Mouse (Mus musculus): ENCODE measurements around the gene Col16a1. TPM values are rescaled to one million over a fixed set of nuclear protein-coding genes. Genes with fewer than 3 reads are reported as not detected.
A peak's percentile ranks its signal among the peaks of the same experiment; 100 is the strongest.

The Col16a1 gene
- polyA plus RNA-seq, 1 experiment from 2014 or later = 11.1 TPM

DNA sequence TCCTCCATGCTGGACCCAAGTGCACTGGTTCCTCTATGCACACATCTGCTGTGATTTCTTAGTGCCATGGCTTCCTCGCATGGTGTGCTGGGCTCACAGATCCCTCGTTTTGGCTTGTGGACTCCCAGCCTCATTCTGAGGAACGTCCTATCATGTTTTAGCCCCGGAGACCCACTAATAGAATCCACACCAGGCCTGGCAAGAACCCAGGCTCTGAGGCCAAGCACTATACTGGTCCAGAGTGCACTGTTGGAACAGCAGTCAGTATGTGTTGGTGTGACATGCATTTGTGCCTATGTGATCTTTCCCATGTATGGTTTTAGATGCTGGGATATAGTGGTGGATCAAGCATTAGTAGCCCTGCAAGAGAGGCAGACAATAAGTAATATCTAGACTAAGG lies 25.7 kb downstream of the Col16a1 start:
- H3K9me3 ChIP-seq (ENCODE audit: control insufficient read depth, low read length) = no peaks in the 10 kb centered on the region
- peaks cover 3% of the 10 kb centered on the region; the same call in 1 of the 2 replicates for H3K27me3 ChIP-seq (ENCODE audit: control insufficient read depth, insufficient read depth, low read length)
- no peak for DNase-seq (ENCODE audit: low spot score)
- H3K4me3 ChIP-seq (replicated peaks; ENCODE audit: low read length) = no peak overlapping the region
- 85% methylated on average over 4 of the region's 4 CpGs for WGBS
- no peak overlapping the region for H3K27ac ChIP-seq
- 0 out of 2 replicates have a peak, but pooled peaks cover 8% of the 10 kb centered on the region for H3K4me1 ChIP-seq (replicated peaks; ENCODE audit: control insufficient read depth, insufficient read depth, low read length)
- H3K9ac ChIP-seq = no peak overlapping the region
- no peak overlapping the region for H3K4me2 ChIP-seq (replicated peaks)
- H3K36me3 ChIP-seq (replicated peaks; ENCODE audit: control insufficient read depth, insufficient read depth) = no peaks in the 10 kb centered on the region
- ATAC-seq (ENCODE audit: low FRiP score) = no peak

DNA sequence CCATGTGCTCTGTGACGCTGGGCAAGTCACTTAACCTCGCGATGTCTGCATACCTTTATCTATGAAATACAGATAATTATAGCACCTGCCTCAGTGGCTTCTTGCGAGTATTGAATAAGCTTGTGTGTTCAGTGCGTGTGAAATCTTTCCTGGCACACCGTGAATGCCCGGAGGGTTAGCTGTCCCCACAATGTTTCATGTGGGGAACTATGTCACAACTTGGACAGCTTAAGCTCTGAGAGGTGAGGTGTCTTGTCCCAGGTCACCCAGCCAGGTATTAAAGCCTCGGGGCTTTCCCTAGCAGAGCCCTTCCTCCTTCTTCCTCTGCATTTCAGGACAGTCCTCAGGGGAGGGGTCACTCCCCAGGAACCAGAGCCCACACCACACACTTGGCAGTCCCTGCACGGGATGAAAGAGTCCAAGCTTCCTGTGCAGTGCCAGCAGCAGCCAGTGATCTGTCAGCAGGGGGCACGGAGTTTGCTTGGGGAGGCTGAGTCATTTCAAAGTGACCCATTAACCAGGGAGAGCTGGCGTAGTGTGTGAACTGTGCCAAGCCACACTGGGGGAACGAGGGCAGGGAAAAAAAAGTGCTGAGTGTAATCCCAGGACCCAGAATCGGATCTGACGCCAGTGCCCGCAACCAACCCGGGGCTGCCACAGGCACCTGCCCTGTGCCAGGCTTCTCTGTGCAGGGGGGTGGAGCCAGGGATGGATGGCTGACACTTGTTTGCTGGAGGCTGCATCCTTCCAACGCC lies 27.3 kb downstream of the Col16a1 start:
- H3K27me3 ChIP-seq (ENCODE audit: control insufficient read depth, insufficient read depth, low read length) = peaks cover 3% of the 10 kb centered on the region; the same call in 1 of the 2 replicates
- no peak overlapping the region for H3K9ac ChIP-seq
- no peak for DNase-seq (ENCODE audit: low spot score)
- H3K36me3 ChIP-seq (replicated peaks; ENCODE audit: control insufficient read depth, insufficient read depth) = no peaks in the 10 kb centered on the region
- H3K4me2 ChIP-seq (replicated peaks) = no peak overlapping the region
- no peak overlapping the region for H3K27ac ChIP-seq
- H3K4me3 ChIP-seq (replicated peaks; ENCODE audit: low read length) = no peak overlapping the region
- ATAC-seq (ENCODE audit: low FRiP score) = peak; percentile 52; the same call in 1 of the 2 replicates
- H3K4me1 ChIP-seq (replicated peaks; ENCODE audit: control insufficient read depth, insufficient read depth, low read length) = 0 out of 2 replicates have a peak, but pooled peaks cover 12% of the 10 kb centered on the region
- H3K9me3 ChIP-seq (ENCODE audit: control insufficient read depth, low read length) = no peaks in the 10 kb centered on the region
- 70% methylated on average over 17 of the region's 17 CpGs for WGBS

DNA sequence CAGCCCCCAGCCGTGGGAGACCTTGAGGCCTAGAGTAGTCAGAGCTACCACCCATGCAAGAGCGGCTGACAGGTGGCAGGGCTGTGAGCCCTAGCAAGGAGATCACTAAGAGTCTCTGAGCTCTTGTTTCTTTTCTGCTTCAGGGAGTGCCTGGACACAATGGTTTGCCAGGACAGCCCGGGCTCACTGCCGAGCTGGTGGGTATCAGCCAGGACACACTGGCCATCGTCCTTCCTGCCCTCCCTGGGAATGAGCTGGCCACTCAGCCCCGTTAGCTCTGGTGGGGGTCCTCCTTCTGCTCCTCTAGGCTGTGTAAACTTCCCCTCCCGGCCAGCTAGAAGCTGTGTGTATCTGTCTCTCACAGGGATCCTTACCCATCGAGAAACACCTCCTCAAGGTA lies 29.2 kb downstream of the Col16a1 start:
- peaks cover 17% of the 10 kb centered on the region; the same call in 1 of the 2 replicates for H3K4me1 ChIP-seq (replicated peaks; ENCODE audit: control insufficient read depth, insufficient read depth, low read length)
- no peaks in the 10 kb centered on the region for H3K36me3 ChIP-seq (replicated peaks; ENCODE audit: control insufficient read depth, insufficient read depth)
- H3K27ac ChIP-seq = no peak overlapping the region
- H3K27me3 ChIP-seq (ENCODE audit: control insufficient read depth, insufficient read depth, low read length) = peaks cover 3% of the 10 kb centered on the region
- no peak overlapping the region for H3K4me3 ChIP-seq (replicated peaks; ENCODE audit: low read length)
- ATAC-seq (ENCODE audit: low FRiP score) (no peak), DNase-seq (ENCODE audit: low spot score) (no peak)
- 48% methylated on average over 8 of the region's 8 CpGs for WGBS
- no peak overlapping the region for H3K9ac ChIP-seq
- no peaks in the 10 kb centered on the region for H3K9me3 ChIP-seq (ENCODE audit: control insufficient read depth, low read length)
- no peak overlapping the region for H3K4me2 ChIP-seq (replicated peaks)

DNA sequence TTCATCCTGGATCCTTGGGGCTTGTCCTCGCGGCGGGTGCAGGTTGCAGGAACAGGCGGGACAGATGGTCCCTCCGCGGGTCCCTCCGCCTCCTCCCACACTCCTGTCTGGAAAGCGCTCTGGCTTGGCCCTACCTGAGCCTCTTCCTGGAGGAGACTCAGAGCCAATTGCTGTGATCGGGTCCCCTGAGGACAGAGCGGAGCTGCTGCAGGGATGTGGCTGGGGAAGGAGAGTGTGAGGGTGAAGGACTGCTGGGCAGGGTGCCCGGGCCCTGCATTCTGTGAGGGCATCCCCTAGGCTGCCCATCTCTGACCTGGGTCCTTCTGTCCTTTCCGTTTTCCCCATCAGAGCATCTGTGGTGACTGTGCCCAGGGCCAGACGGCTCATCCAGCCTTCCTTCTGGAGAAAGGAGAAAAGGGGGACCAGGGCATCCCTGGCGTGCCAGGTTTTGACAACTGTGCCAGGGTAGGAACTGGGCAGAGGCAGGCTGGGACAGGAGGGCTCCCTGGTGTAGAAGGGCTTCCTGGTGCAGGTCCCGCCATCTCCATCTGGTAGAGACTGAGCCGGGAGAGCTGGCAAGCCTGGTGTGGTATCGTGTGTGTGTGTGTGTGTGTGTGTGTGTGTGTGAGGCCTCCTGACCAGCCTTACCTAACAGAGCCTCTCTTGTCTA lies 31.3 kb downstream of the Col16a1 start:
- H3K4me1 ChIP-seq (replicated peaks; ENCODE audit: control insufficient read depth, insufficient read depth, low read length) = peaks cover 17% of the 10 kb centered on the region; the same call in 1 of the 2 replicates
- no peak overlapping the region for H3K4me2 ChIP-seq (replicated peaks)
- peaks cover 3% of the 10 kb centered on the region for H3K27me3 ChIP-seq (ENCODE audit: control insufficient read depth, insufficient read depth, low read length)
- H3K4me3 ChIP-seq (replicated peaks; ENCODE audit: low read length) = no peak overlapping the region
- ATAC-seq (ENCODE audit: low FRiP score) (no peak), DNase-seq (ENCODE audit: low spot score) (no peak)
- no peak overlapping the region for H3K9ac ChIP-seq
- peak overlapping the region; percentile 9; the same call in 1 of the 2 replicates for H3K27ac ChIP-seq
- 61% methylated on average over 17 of the region's 17 CpGs for WGBS
- H3K36me3 ChIP-seq (replicated peaks; ENCODE audit: control insufficient read depth, insufficient read depth) = no peaks in the 10 kb centered on the region
- H3K9me3 ChIP-seq (ENCODE audit: control insufficient read depth, low read length) = no peaks in the 10 kb centered on the region

DNA sequence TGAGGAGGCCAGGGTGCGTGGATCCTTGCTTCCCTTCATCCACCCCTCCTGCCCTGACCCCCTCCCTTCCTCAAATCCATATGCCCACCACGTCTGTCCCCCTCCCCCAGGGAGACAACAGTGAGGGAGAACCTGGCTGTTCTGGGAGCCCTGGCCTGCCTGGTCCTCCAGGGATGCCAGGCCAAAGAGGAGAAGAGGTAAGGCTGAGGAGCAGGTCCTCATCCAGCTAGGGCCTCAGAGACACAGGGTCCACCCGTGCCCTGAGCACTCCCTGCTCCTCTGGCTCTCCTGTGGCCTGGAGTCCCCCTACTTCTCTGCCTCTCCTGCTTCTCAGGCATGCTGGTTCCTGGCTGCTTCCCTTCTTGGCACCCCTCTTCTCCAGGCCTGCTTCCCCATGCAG lies 31.9 kb downstream of the Col16a1 start:
- WGBS = 78% methylated on average over 3 of the region's 3 CpGs
- Histone ChIP-seq H3K9ac (no peak overlapping the region), H3K36me3 (replicated peaks; ENCODE audit: control insufficient read depth, insufficient read depth) (no peaks in the 10 kb centered on the region), H3K4me1 (replicated peaks; ENCODE audit: control insufficient read depth, insufficient read depth, low read length) (peaks cover 17% of the 10 kb centered on the region; the same call in 1 of the 2 replicates), H3K27me3 (ENCODE audit: control insufficient read depth, insufficient read depth, low read length) (peaks cover 3% of the 10 kb centered on the region), H3K27ac (peak overlapping the region; percentile 9; the same call in 1 of the 2 replicates), H3K4me2 (replicated peaks) (no peak overlapping the region), H3K4me3 (replicated peaks; ENCODE audit: low read length) (no peak overlapping the region), H3K9me3 (ENCODE audit: control insufficient read depth, low read length) (no peaks in the 10 kb centered on the region)
- ATAC-seq (ENCODE audit: low FRiP score) = no peak
- no peak for DNase-seq (ENCODE audit: low spot score)

DNA sequence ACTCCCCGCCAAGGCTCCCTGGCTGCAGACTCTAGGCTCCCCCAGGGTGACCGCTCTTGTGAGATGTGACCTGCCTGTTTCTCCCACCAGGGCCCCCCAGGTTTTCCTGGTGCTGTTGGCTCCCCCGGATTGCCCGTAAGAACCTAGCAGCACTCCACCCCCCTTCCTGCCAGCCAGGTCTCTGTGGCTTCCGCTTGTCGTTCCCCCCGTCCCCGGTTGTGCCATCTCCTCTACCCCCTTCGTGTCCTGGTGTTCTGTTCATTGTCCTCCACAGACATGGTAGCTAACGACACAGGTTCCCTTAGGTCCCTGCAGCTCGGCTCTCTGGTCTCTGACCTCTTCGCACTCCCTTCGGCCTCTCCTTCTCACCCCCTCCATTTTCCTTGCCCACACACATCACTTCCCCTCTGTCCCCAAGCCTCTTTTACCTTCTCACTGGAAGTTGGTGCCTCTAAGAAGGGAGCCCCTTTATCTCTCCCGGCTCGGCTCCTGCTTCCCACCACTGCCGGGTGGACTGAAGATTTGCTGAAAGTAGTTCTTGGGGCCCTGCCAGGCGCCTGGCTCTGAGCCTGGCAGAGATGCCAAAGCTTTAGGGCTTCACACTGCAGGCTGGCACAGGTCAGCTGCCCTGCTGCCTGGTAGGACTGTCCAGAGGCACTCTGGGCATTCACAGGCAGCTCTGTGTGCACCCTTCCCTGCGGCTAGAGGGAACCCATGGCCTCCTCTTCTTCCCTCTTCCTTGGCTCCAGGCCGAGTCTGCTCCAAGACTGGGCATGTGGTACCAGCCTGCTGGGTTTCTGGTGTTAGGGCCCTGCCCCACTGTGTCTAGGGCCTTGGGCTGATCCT lies 33.9 kb downstream of the Col16a1 start:
- Histone ChIP-seq H3K9me3 (ENCODE audit: control insufficient read depth, low read length) (no peaks in the 10 kb centered on the region), H3K36me3 (replicated peaks; ENCODE audit: control insufficient read depth, insufficient read depth) (no peaks in the 10 kb centered on the region), H3K27me3 (ENCODE audit: control insufficient read depth, insufficient read depth, low read length) (peaks cover 3% of the 10 kb centered on the region), H3K27ac (no peak overlapping the region), H3K4me2 (replicated peaks) (no peak overlapping the region), H3K4me1 (replicated peaks; ENCODE audit: control insufficient read depth, insufficient read depth, low read length) (peaks cover 16% of the 10 kb centered on the region; the same call in 1 of the 2 replicates), H3K4me3 (replicated peaks; ENCODE audit: low read length) (no peak overlapping the region), H3K9ac (no peak overlapping the region)
- WGBS = 67% methylated on average over 19 of the region's 19 CpGs
- ATAC-seq (ENCODE audit: low FRiP score) = peak; percentile 68; the same call in 1 of the 2 replicates
- DNase-seq (ENCODE audit: low spot score) = peak; percentile 68

DNA sequence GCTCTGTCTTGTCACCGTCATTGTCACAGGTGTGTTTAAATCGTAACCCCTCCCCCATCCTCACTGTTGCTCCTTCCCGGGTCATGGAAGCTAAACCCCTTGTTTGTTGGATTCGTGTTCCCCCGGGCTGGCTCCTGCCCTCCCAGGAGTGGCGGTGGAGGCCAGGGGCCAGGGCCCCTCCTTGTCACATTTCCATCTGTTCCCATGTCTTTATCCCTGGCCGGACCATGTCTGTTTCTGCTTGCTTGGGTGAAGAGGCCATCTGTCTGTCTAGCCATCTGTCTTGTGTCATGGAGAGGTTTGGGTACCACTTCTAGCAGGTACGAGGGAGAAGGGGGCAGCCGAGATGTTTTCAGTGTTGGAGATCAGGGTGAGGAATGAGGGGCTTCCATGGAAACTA lies 34.6 kb downstream of the Col16a1 start:
- H3K27me3 ChIP-seq (ENCODE audit: control insufficient read depth, insufficient read depth, low read length) = peaks cover under 1% of the 10 kb centered on the region
- 51% methylated on average over 9 of the region's 9 CpGs for WGBS
- no peak overlapping the region for H3K4me3 ChIP-seq (replicated peaks; ENCODE audit: low read length)
- H3K4me1 ChIP-seq (replicated peaks; ENCODE audit: control insufficient read depth, insufficient read depth, low read length) = peaks cover 9% of the 10 kb centered on the region; the same call in 1 of the 2 replicates
- H3K9me3 ChIP-seq (ENCODE audit: control insufficient read depth, low read length) = no peaks in the 10 kb centered on the region
- H3K9ac ChIP-seq = no peak overlapping the region
- no peak for ATAC-seq (ENCODE audit: low FRiP score)
- no peak overlapping the region for H3K27ac ChIP-seq
- no peak overlapping the region for H3K4me2 ChIP-seq (replicated peaks)
- H3K36me3 ChIP-seq (replicated peaks; ENCODE audit: control insufficient read depth, insufficient read depth) = no peaks in the 10 kb centered on the region
- DNase-seq (ENCODE audit: low spot score) = no peak

DNA sequence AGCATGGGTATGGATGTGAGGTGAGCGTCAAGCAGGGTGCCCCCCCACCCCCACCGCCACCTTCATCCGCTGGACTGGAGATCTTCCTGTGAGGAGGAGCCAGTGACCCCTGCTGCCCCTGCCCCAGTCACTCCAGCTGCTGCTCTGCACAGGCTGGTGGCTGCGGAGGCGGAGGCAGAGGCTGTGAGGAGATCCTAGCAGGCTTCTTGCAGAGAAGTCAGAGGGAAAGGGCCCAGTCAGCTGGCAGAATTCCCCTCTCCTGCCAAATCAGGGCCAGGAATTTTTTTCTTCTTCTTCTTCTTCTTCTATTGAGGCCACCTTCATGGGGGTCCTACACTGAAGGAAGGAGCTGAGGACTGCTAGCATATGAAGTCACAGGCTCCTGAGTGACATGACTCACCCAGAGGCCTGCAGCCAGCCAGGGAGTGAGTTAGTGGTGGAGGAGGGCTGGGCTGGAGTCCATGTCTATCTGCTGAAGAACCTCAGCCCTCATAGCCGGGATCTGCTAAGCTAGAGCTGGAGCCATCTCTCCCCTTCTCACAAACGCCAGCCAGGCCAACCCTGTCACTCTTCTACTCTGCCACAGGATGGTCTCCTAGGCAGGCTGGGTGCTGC lies 36.8 kb downstream of the Col16a1 start:
- H3K4me3 ChIP-seq (replicated peaks; ENCODE audit: low read length) = no peak overlapping the region
- peaks cover 13% of the 10 kb centered on the region for H3K27me3 ChIP-seq (ENCODE audit: control insufficient read depth, insufficient read depth, low read length)
- H3K36me3 ChIP-seq (replicated peaks; ENCODE audit: control insufficient read depth, insufficient read depth) = no peaks in the 10 kb centered on the region
- ATAC-seq (ENCODE audit: low FRiP score) (no peak), DNase-seq (ENCODE audit: low spot score) (no peak)
- 36% methylated on average over 7 of the region's 7 CpGs for WGBS
- no peak overlapping the region for H3K4me2 ChIP-seq (replicated peaks)
- H3K9me3 ChIP-seq (ENCODE audit: control insufficient read depth, low read length) = no peaks in the 10 kb centered on the region
- H3K27ac ChIP-seq = no peak overlapping the region
- no peak overlapping the region for H3K9ac ChIP-seq
- peaks cover 7% of the 10 kb centered on the region; the same call in 1 of the 2 replicates for H3K4me1 ChIP-seq (replicated peaks; ENCODE audit: control insufficient read depth, insufficient read depth, low read length)

Data from hindbrain, embryonic 14.5 days (tissue).